Mouse (Mus musculus) liver, embryonic 15.5 days (tissue): ENCODE results near the gene Unc5a. TPM values are rescaled to one million over a fixed set of nuclear protein-coding genes. Genes with fewer than 3 reads are reported as not detected.

Experiments
- ATAC-seq: fragments of 200-750 bp; cut with Nextera tagmentation; 2 replicates; pipeline ENCODE4 v1.8.0; 2017; ENCODE audit warnings: moderate number of reproducible peaks, mild to moderate bottlenecking, moderate library complexity; ENCODE audit not compliant: insufficient read depth
- H3K27ac ChIP-seq: fragments of 300-500 bp; sonication (generic); replicated peaks from 2 replicates; pipeline ENCODE4 v1.5.1; 2015; ENCODE audit warnings: mild to moderate bottlenecking, inconsistent platforms
- H3K27me3 ChIP-seq: fragments of 300-500 bp; sonication (generic); 2 replicates; pipeline ENCODE4 v1.6.1; 2015; ENCODE audit warnings: mild to moderate bottlenecking, inconsistent platforms
- H3K36me3 ChIP-seq: fragments of 300-500 bp; sonication (generic); replicated peaks from 2 replicates; pipeline ENCODE4 v1.6.1; 2015; ENCODE audit warnings: moderate library complexity, mild to moderate bottlenecking, inconsistent platforms
- H3K4me1 ChIP-seq: fragments of 300-500 bp; sonication (generic); replicated peaks from 2 replicates; pipeline ENCODE4 v1.6.1; 2015; ENCODE audit warnings: inconsistent platforms
- H3K4me2 ChIP-seq: fragments of 300-500 bp; sonication (generic); 2 replicates; pipeline ENCODE4 v1.6.1; 2015; ENCODE audit warnings: moderate library complexity, mild to moderate bottlenecking, inconsistent platforms
- H3K4me3 ChIP-seq: fragments of 300-500 bp; sonication (generic); replicated peaks from 2 replicates; pipeline ENCODE4 v1.5.1; 2015; ENCODE audit warnings: mild to moderate bottlenecking, inconsistent platforms
- H3K9ac ChIP-seq: fragments of 300-500 bp; sonication (generic); 2 replicates; pipeline ENCODE4 v1.6.1; 2015; ENCODE audit warnings: moderate library complexity, mild to moderate bottlenecking, inconsistent platforms
- H3K9me3 ChIP-seq: fragments of 300-500 bp; sonication (generic); replicated peaks from 2 replicates; pipeline ENCODE4 v1.6.1; 2016; ENCODE audit warnings: inconsistent platforms
- WGBS: fragments of 180-500 bp; shearing (Covaris S2); methylation state at CpG from one replicate; pipeline ENCODE4 v1.1.7; 2015; ENCODE audit warnings: mixed read lengths; ENCODE audit not compliant: insufficient replicate concordance; 5-methylcytosine and 5-hydroxymethylcytosine counted together
- polyA plus RNA-seq: library from polyadenylated mRNA; unstranded; fragments of >200 nt; fragmentation: Nextera tagmentation; extraction: Ambion mirVana; gene quantifications from 2 replicates; pipeline ENCODE4 v1.2.1, GENCODE M21; 2015

Unc5a gene
- polyA plus RNA-seq, 1 experiment from 2014 or later: 0.51 TPM

DNA sequence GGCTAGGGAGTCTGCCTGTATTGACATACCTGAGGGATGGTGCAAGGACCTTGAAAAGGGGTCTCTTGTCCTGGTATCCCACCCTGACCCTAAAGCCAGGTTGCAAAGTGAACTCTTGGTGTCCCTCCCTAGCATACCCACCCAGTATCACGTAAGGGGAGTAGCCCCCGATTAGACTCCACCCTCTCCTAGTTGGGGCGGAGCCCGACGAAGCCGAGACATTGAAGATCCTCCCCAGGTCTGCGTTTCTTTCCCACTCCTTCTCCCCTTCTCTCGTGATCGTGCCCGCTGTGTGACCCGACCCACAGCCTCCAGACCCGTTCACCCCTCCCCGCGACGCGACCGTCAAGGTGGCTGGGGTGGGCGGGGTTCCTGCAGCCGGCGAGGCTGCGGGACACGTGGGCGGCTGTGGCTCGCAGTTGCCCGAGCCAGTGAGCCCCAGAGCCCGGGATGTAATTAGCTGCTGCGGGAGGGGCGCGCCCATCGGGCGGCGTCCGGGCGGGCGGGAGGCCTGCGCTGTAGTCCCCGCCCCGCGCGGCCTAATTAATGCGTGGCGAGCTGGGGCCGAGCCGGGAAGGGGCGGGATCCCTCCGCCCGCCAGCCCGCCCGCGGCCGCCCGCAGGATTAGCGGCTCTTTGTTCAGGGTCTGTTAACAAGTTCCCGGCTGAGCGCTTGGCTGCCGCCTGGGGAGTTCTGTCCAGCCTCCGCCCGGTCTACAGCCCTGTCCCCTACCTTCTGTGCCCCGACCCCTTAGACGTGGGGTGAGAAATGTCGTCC, 6.7 kb downstream of the Unc5a start:
- Histone ChIP-seq H3K9me3 (no peaks in the 10 kb centered on the region), H3K9ac (no peak overlapping the region), H3K36me3 (no peaks in the 10 kb centered on the region), H3K27me3 (peaks cover 72% of the 10 kb centered on the region), H3K4me2 (peak overlapping the region; percentile 68), H3K4me1 (peaks cover 2% of the 10 kb centered on the region; the same call in 1 of the 2 replicates), H3K4me3 (peak overlapping the region; percentile 43), H3K27ac (no peak overlapping the region)
- no peak for ATAC-seq
- 1% methylated on average over 61 of the region's 61 CpGs for WGBS

- peaks cover 58% of the 10 kb centered on the region for H3K27me3 ChIP-seq
- H3K9me3 ChIP-seq: no peaks in the 10 kb centered on the region
- H3K4me1 ChIP-seq: peaks cover 2% of the 10 kb centered on the region; the same call in 1 of the 2 replicates
- WGBS: 51% methylated on average over 7 of the region's 7 CpGs
- H3K4me2 ChIP-seq: no peak overlapping the region
- H3K9ac ChIP-seq: no peak overlapping the region
- H3K4me3 ChIP-seq: no peak overlapping the region
- ATAC-seq: no peak
- no peaks in the 10 kb centered on the region for H3K36me3 ChIP-seq
- H3K27ac ChIP-seq: no peak overlapping the region
These were observed 8.1 kb downstream of the Unc5a start for GRCm38 (mm10) chr13:54957281-54957680.

DNA sequence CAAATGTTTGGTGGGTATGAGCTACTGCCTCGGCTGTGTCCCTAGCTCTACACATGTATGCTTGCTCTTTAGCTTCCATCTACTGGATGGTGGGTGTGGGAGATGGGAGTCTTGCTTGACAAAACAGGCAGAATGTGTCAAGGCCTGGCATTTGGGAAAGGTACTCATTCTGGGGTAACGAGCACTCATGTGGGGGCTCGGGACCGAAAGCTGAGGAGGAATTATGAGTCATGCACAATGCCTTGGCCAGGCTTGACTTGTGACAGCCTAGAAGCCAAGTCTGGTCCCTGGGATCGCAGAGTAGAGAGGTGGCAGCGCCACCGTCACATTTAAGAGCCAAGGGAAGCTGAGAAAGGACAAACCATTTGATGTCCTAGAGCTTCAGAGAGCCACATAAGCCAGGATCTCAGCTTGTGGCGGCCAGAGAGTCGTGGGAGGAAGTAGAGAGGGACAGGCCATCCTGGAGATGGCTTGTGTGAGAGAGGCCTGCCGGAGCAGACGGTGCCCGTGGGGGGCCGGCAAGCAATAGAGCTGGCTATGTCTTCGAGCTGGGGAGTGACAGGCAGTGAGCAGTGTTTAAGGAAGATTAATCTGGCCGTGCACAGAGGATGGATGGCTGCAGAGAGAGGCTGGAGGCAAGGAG, 10.0 kb downstream of the Unc5a start:
- 44% methylated on average over 15 of the region's 15 CpGs for WGBS
- H3K27me3 ChIP-seq: peaks cover 39% of the 10 kb centered on the region

DNA sequence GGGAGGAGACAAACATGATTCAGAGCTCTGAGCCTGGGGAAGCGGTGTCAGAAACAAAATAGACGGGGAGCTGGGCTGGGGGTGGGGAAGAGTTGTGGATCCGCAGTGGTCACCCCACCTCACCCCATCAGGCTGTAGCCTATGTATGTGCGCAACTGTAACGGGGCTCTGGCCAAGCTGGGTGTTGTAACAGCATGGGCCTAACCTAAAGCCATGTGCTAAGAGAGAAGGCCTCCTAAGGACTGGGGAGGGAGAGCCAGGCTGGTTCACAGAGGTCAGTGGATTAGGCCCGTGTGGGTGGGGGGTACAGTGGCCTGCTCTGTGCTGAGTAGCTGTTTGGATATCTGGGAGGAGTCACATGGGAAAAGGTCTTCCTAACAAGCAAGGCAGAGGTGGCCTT, 10.6 kb downstream of the Unc5a start:
- no peaks in the 10 kb centered on the region for H3K36me3 ChIP-seq
- WGBS: 50% methylated on average over 6 of the region's 6 CpGs
- no peak overlapping the region for H3K9ac ChIP-seq
- no peak for ATAC-seq
- H3K4me1 ChIP-seq: peaks cover 2% of the 10 kb centered on the region; the same call in 1 of the 2 replicates
- no peak overlapping the region for H3K4me3 ChIP-seq
- H3K4me2 ChIP-seq: no peak overlapping the region
- no peaks in the 10 kb centered on the region for H3K9me3 ChIP-seq
- H3K27me3 ChIP-seq: peaks cover 34% of the 10 kb centered on the region
- H3K27ac ChIP-seq: no peak overlapping the region

More for the DNA sequence above, 10.0 kb downstream of the Unc5a start:
- H3K4me1 ChIP-seq: peaks cover 2% of the 10 kb centered on the region; the same call in 1 of the 2 replicates
- ATAC-seq: no peak
- no peak overlapping the region for H3K4me2 ChIP-seq
- no peaks in the 10 kb centered on the region for H3K36me3 ChIP-seq
- no peak overlapping the region for H3K4me3 ChIP-seq
- no peaks in the 10 kb centered on the region for H3K9me3 ChIP-seq
- no peak overlapping the region for H3K9ac ChIP-seq
- no peak overlapping the region for H3K27ac ChIP-seq

- WGBS: 36% methylated on average over 3 of the region's 3 CpGs
- H3K4me2 ChIP-seq: no peak overlapping the region
- H3K9ac ChIP-seq: no peak overlapping the region
- H3K27me3 ChIP-seq: peaks cover 27% of the 10 kb centered on the region
- no peak overlapping the region for H3K27ac ChIP-seq
- no peaks in the 10 kb centered on the region for H3K9me3 ChIP-seq
- no peak overlapping the region for H3K4me3 ChIP-seq
- ATAC-seq: no peak
- H3K4me1 ChIP-seq: peaks cover 2% of the 10 kb centered on the region; the same call in 1 of the 2 replicates
- H3K36me3 ChIP-seq: no peaks in the 10 kb centered on the region
These were observed 11.3 kb downstream of the Unc5a start for GRCm38 (mm10) chr13:54960491-54960890.

GRCm38 (mm10) chr13:54965256-54965655, 16.0 kb downstream of the Unc5a start:
- Histone ChIP-seq H3K27me3 (no peaks in the 10 kb centered on the region), H3K9me3 (no peaks in the 10 kb centered on the region), H3K9ac (no peak overlapping the region), H3K4me2 (no peak overlapping the region), H3K36me3 (no peaks in the 10 kb centered on the region), H3K27ac (no peak overlapping the region), H3K4me3 (no peak overlapping the region), H3K4me1 (no peaks in the 10 kb centered on the region)
- 74% methylated on average over 6 of the region's 6 CpGs for WGBS
- no peak for ATAC-seq

DNA sequence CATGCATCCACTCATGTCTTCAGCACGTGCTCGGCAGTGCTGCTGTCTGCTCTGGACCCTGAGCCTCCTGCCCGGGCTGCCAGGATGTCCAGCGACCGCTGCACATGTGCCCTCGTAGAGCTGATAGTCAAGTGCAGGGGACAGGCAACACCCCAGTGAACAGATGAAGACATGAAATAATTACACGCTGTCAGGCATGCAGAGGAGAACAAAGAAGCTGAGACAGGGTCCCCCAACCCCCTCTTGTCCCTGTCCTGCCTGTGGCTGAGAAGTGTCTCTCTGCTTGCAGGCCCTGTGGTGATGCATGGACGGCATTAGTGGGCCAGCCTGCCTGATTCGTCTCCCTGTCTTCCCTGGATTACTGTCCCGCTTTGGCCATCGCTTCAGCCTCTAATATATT, 18.3 kb downstream of the Unc5a start:
- WGBS: 61% methylated on average over 11 of the region's 11 CpGs
- ATAC-seq: no peak
- Histone ChIP-seq H3K27me3 (no peaks in the 10 kb centered on the region), H3K9ac (no peak overlapping the region), H3K9me3 (no peaks in the 10 kb centered on the region), H3K36me3 (no peaks in the 10 kb centered on the region), H3K4me2 (no peak overlapping the region), H3K4me1 (no peaks in the 10 kb centered on the region), H3K4me3 (no peak overlapping the region), H3K27ac (no peak overlapping the region)

GRCm38 (mm10) chr13:54968636-54969035, 19.4 kb downstream of the Unc5a start:
- no peak overlapping the region for H3K4me2 ChIP-seq
- H3K4me1 ChIP-seq: no peaks in the 10 kb centered on the region

GRCm38 (mm10) chr13:54969513-54969912, 20.3 kb downstream of the Unc5a start:
- no peak overlapping the region for H3K9ac ChIP-seq
- no peak overlapping the region for H3K4me2 ChIP-seq
- no peak for ATAC-seq
- H3K36me3 ChIP-seq: no peaks in the 10 kb centered on the region
- no peaks in the 10 kb centered on the region for H3K27me3 ChIP-seq
- H3K9me3 ChIP-seq: no peaks in the 10 kb centered on the region
- WGBS: 44% methylated on average over 9 of the region's 9 CpGs
- no peak overlapping the region for H3K27ac ChIP-seq
- H3K4me3 ChIP-seq: no peak overlapping the region
- no peaks in the 10 kb centered on the region for H3K4me1 ChIP-seq

More at GRCm38 (mm10) chr13:54968636-54969035, 19.4 kb downstream of the Unc5a start:
- no peaks in the 10 kb centered on the region for H3K36me3 ChIP-seq
- H3K27ac ChIP-seq: no peak overlapping the region
- 31% methylated on average over 5 of the region's 5 CpGs for WGBS
- no peaks in the 10 kb centered on the region for H3K27me3 ChIP-seq
- H3K9ac ChIP-seq: no peak overlapping the region
- no peak overlapping the region for H3K4me3 ChIP-seq
- ATAC-seq: no peak
- H3K9me3 ChIP-seq: no peaks in the 10 kb centered on the region

- no peak for ATAC-seq
- H3K4me3 ChIP-seq: no peak overlapping the region
- H3K4me1 ChIP-seq: no peaks in the 10 kb centered on the region
- H3K4me2 ChIP-seq: no peak overlapping the region
- H3K27ac ChIP-seq: no peak overlapping the region
- H3K36me3 ChIP-seq: no peaks in the 10 kb centered on the region
- no peaks in the 10 kb centered on the region for H3K27me3 ChIP-seq
- H3K9me3 ChIP-seq: no peaks in the 10 kb centered on the region
- WGBS: 28% methylated on average over 14 of the region's 14 CpGs
- no peak overlapping the region for H3K9ac ChIP-seq
These were observed 21.5 kb downstream of the Unc5a start for GRCm38 (mm10) chr13:54970521-54971247.

DNA sequence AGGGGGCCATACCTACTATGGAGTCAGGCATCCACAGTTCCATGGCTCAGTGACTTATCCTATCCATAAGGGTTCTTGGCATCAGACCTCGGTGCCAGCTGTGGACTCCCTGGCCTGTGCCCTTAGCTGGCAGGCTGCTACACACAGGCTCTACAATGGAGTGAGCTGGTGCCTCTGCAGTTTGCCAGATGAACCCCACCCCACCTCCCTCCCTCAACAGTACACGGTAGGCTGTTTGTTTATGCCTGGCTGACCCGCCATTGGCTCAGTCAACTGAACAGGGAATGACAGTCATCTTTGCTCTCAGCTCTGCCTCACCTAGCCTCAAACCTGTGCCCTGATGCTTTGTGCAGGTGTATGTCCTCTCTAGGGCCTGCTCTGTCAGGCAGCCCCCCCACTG, 26.3 kb downstream of the Unc5a start:
- H3K27ac ChIP-seq: no peak overlapping the region
- no peaks in the 10 kb centered on the region for H3K36me3 ChIP-seq
- ATAC-seq: no peak
- no peak overlapping the region for H3K4me3 ChIP-seq
- no peak overlapping the region for H3K4me2 ChIP-seq
- no peaks in the 10 kb centered on the region for H3K9me3 ChIP-seq
- H3K27me3 ChIP-seq: no peaks in the 10 kb centered on the region
- WGBS: 49% methylated on average over 3 of the region's 3 CpGs
- H3K9ac ChIP-seq: no peak overlapping the region
- no peaks in the 10 kb centered on the region; the same call in 1 of the 2 replicates for H3K4me1 ChIP-seq
